Mouse (Mus musculus): Measurements from ENCODE around the gene Igdcc4. TPM values are rescaled to one million over a fixed set of nuclear protein-coding genes. Genes with fewer than 3 reads are reported as not detected.

The Igdcc4 gene
- total and polyA plus RNA-seq, 3 experiments = under 0.01 to 0.14 TPM; not detected in 1

GRCm38 (mm10) chr9:65178336-65179213 is 77.3 kb downstream of the Igdcc4 start:
- no peaks in the 10 kb centered on the region for H3K4me1 ChIP-seq (ENCODE audit: control insufficient read depth in 1 of 2, insufficient read depth in 2 of 2, low read length in 2 of 2)
- no peaks in the 10 kb centered on the region for H3K36me3 ChIP-seq (ENCODE audit: control insufficient read depth in 1 of 2, insufficient read depth in 2 of 2, low read length in 2 of 2)
- H3K4me3 ChIP-seq (ENCODE audit: control insufficient read depth in 1 of 2, insufficient read depth in 1 of 2, low read depth in 2 of 2, low read length in 2 of 2) = no peak overlapping the region
- no peak for TF ChIP-seq MAZ (IDR thresholded peaks at IDR 0.05; ENCODE audit: low read depth, low read length)
- no peak overlapping the region for H3K27ac ChIP-seq (ENCODE audit: control insufficient read depth, low read depth, low read length)
- H3K9ac ChIP-seq (ENCODE audit: control insufficient read depth, low read depth, low read length, poor library complexity, severe bottlenecking) = no peak overlapping the region
- no peaks in the 10 kb centered on the region for H3K9me3 ChIP-seq (replicated peaks; ENCODE audit: insufficient read depth, low read length)
- no peak for DNase-seq (ENCODE audit: low read depth, low spot score)
- no peaks in the 10 kb centered on the region for H3K79me2 ChIP-seq (ENCODE audit: control insufficient read depth, insufficient read depth, low read length, poor library complexity)
- H3K27me3 ChIP-seq (ENCODE audit: control insufficient read depth in 1 of 2, insufficient read depth in 2 of 2, low read length in 2 of 2) = peaks cover 0 to 8% of the 10 kb centered on the region in 2 experiments; a peak in 2 of 4 replicates

DNA sequence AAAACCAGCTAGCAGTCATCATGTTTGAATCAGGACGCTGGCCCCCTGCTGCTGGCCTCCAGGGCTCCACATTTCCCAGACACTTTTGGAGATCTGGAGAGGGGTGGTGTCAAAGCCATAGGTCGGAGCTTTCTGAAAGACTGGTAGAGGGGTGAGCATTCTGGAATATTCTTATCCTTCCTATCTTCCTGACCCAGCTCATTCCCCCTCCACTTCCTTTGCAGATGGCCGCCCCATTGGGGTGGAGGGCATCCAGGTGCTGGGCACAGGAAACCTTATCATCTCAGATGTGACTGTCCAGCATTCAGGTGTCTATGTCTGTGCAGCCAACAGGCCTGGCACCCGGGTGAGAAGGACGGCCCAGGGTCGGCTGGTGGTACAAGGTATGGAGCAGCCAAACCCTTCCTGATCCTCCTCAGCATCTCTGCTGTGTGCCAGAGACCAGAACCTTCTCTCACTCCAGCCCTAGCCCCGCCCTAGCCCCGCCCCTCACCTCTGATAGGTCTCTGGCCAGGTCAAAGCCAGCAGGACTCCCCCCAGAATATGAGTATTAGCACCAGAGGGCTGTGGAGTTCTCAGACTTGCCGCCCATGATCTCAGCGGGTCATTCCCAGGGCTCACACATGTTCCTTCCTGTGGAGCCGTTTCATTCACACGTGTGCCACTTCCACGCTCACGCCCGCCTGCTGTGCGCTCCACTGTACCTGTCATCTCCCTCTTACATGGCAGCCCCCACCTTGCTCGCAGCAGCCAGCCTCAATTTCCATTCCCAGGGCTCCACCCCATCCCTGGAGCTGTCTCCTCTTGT is 78.7 kb downstream of the Igdcc4 start:
- H3K9me3 ChIP-seq (replicated peaks; ENCODE audit: insufficient read depth, low read length) = no peaks in the 10 kb centered on the region
- no peak overlapping the region for H3K9ac ChIP-seq (ENCODE audit: control insufficient read depth, low read depth, low read length, poor library complexity, severe bottlenecking)
- H3K4me1 ChIP-seq (ENCODE audit: control insufficient read depth in 1 of 2, insufficient read depth in 2 of 2, low read length in 2 of 2) = no peaks in the 10 kb centered on the region
- peaks cover 0 to 9% of the 10 kb centered on the region in 2 experiments; a peak in 2 of 4 replicates for H3K27me3 ChIP-seq (ENCODE audit: control insufficient read depth in 1 of 2, insufficient read depth in 2 of 2, low read length in 2 of 2)
- H3K36me3 ChIP-seq (ENCODE audit: control insufficient read depth in 1 of 2, insufficient read depth in 2 of 2, low read length in 2 of 2) = no peaks in the 10 kb centered on the region
- no peak for TF ChIP-seq MEF2A (IDR thresholded peaks at IDR 0.05; ENCODE audit: extremely low read depth, insufficient replicate concordance, low read depth, low read length, poor library complexity, severe bottlenecking)
- H3K4me3 ChIP-seq (ENCODE audit: control insufficient read depth in 1 of 2, insufficient read depth in 1 of 2, low read depth in 2 of 2, low read length in 2 of 2) = no peak overlapping the region
- no peaks in the 10 kb centered on the region for H3K79me2 ChIP-seq (ENCODE audit: control insufficient read depth, insufficient read depth, low read length, poor library complexity)
- no peak for DNase-seq (ENCODE audit: low read depth, low spot score)
- no peak overlapping the region for H3K27ac ChIP-seq (ENCODE audit: control insufficient read depth, low read depth, low read length)

Other genes starting within 250 kb of the Igdcc4 start
- gene Slc24a1, start 149.9 kb upstream of the Igdcc4 start, total RNA-seq (2012; rRNA removed) = not detected in 2 replicates
- under 1 TPM in 1 of 2 experiments, not detected in 1; 0.07 TPM for gene Slc24a1, start 149.9 kb upstream of the Igdcc4 start, polyA plus RNA-seq (2012; ENCODE audit: insufficient read depth in 1 of 2, insufficient read length in 2 of 2, low read depth in 1 of 2, low replicate concordance in 2 of 2, missing spikeins in 1 of 2)
- 35.9 and 37.9 TPM in 2 replicates for gene Ints14, start 140.6 kb upstream of the Igdcc4 start, total RNA-seq (2012; rRNA removed)
- 10 to 100 TPM in 1 of 2 experiments, not detected in 1; 54.1 TPM for gene Ints14, start 140.6 kb upstream of the Igdcc4 start, polyA plus RNA-seq (2012; ENCODE audit: insufficient read depth in 1 of 2, insufficient read length in 2 of 2, low read depth in 1 of 2, low replicate concordance in 2 of 2, missing spikeins in 1 of 2)
- 47.7 and 57.9 TPM in 2 replicates for gene Hacd3, start 79.8 kb upstream of the Igdcc4 start, total RNA-seq (2012; rRNA removed)
- 100 to 1,000 TPM in 1 of 2 experiments, 10 to 100 TPM in 1; 47.3 to 340 TPM for gene Hacd3, start 79.8 kb upstream of the Igdcc4 start, polyA plus RNA-seq (2012; ENCODE audit: insufficient read depth in 1 of 2, insufficient read length in 2 of 2, low read depth in 1 of 2, low replicate concordance in 2 of 2, missing spikeins in 1 of 2)
- 42.5 and 51.8 TPM in 2 replicates for gene Dpp8, start 69.1 kb upstream of the Igdcc4 start, total RNA-seq (2012; rRNA removed)
- 10 to 100 TPM in 1 of 2 experiments, not detected in 1; 62.1 TPM for gene Dpp8, start 69.1 kb upstream of the Igdcc4 start, polyA plus RNA-seq (2012; ENCODE audit: insufficient read depth in 1 of 2, insufficient read length in 2 of 2, low read depth in 1 of 2, low replicate concordance in 2 of 2, missing spikeins in 1 of 2)
- not detected in 2 replicates for gene Igdcc3, start 39.7 kb downstream of the Igdcc4 start, total RNA-seq (2012; rRNA removed)
- gene Igdcc3, start 39.7 kb downstream of the Igdcc4 start, polyA plus RNA-seq (2012; ENCODE audit: insufficient read depth in 1 of 2, insufficient read length in 2 of 2, low read depth in 1 of 2, low replicate concordance in 2 of 2, missing spikeins in 1 of 2) = not detected
- gene Parp16, start 93.9 kb downstream of the Igdcc4 start, total RNA-seq (2012; rRNA removed) = 1.3 and 1.4 TPM in 2 replicates
- 1 to 10 TPM in 1 of 2 experiments, not detected in 1; 5.1 TPM for gene Parp16, start 93.9 kb downstream of the Igdcc4 start, polyA plus RNA-seq (2012; ENCODE audit: insufficient read depth in 1 of 2, insufficient read length in 2 of 2, low read depth in 1 of 2, low replicate concordance in 2 of 2, missing spikeins in 1 of 2)
- not detected in 2 replicates for gene Cilp, start 163.7 kb downstream of the Igdcc4 start, total RNA-seq (2012; rRNA removed)
- gene Cilp, start 163.7 kb downstream of the Igdcc4 start, polyA plus RNA-seq (2012; ENCODE audit: insufficient read depth in 1 of 2, insufficient read length in 2 of 2, low read depth in 1 of 2, low replicate concordance in 2 of 2, missing spikeins in 1 of 2) = under 1 TPM in 1 of 2 experiments, not detected in 1; 0.01 TPM
- gene Clpx, start 192.8 kb downstream of the Igdcc4 start, total RNA-seq (2012; rRNA removed) = 38.7 and 38.8 TPM in 2 replicates
- 10 to 100 TPM in 1 of 2 experiments, not detected in 1; 32.4 TPM for gene Clpx, start 192.8 kb downstream of the Igdcc4 start, polyA plus RNA-seq (2012; ENCODE audit: insufficient read depth in 1 of 2, insufficient read length in 2 of 2, low read depth in 1 of 2, low replicate concordance in 2 of 2, missing spikeins in 1 of 2)
- gene Pdcd7, start 244.6 kb downstream of the Igdcc4 start, total RNA-seq (2012; rRNA removed) = 20.3 and 22.8 TPM in 2 replicates
- 10 to 100 TPM in 1 of 2 experiments, not detected in 1; 34.5 TPM for gene Pdcd7, start 244.6 kb downstream of the Igdcc4 start, polyA plus RNA-seq (2012; ENCODE audit: insufficient read depth in 1 of 2, insufficient read length in 2 of 2, low read depth in 1 of 2, low replicate concordance in 2 of 2, missing spikeins in 1 of 2)